Mouse (Mus musculus): Measurements from ENCODE around the gene Ankrd1. TPM values are rescaled to one million over a fixed set of nuclear protein-coding genes. Genes with fewer than 3 reads are reported as not detected.
A peak's percentile ranks its signal among the peaks of the same experiment; 100 is the strongest.

Gene Ankrd1
- polyA plus RNA-seq, 1 experiment from 2014 or later: not detected

GRCm38 (mm10) chr19:36098916-36099315 lies 21.0 kb downstream of the Ankrd1 start:
- Histone ChIP-seq H3K4me2 (no peak overlapping the region), H3K9me3 (no peaks in the 10 kb centered on the region), H3K36me3 (replicated peaks) (peaks cover 75% of the 10 kb centered on the region), H3K9ac (no peak overlapping the region), H3K27ac (no peak overlapping the region), H3K4me3 (replicated peaks) (no peak overlapping the region), H3K27me3 (no peaks in the 10 kb centered on the region), H3K4me1 (no peaks in the 10 kb centered on the region)
- WGBS: 93% methylated on average over 7 of the region's 7 CpGs
- ATAC-seq (ENCODE audit: low FRiP score): no peak

- H3K4me3 ChIP-seq (replicated peaks): no peak overlapping the region
- H3K9ac ChIP-seq: no peak overlapping the region
- H3K4me2 ChIP-seq: no peak overlapping the region
- peaks cover 75% of the 10 kb centered on the region for H3K36me3 ChIP-seq (replicated peaks)
- H3K9me3 ChIP-seq: no peaks in the 10 kb centered on the region
- no peaks in the 10 kb centered on the region for H3K4me1 ChIP-seq
- H3K27ac ChIP-seq: no peak overlapping the region
- no peak for ATAC-seq (ENCODE audit: low FRiP score)
- WGBS: 91% methylated on average over 1 of the region's 1 CpGs
- no peaks in the 10 kb centered on the region for H3K27me3 ChIP-seq
These were observed 21.6 kb downstream of the Ankrd1 start for GRCm38 (mm10) chr19:36098265-36098664.

- Histone ChIP-seq H3K4me1 (no peaks in the 10 kb centered on the region), H3K4me2 (no peak overlapping the region), H3K27ac (no peak overlapping the region), H3K36me3 (replicated peaks) (peaks cover 77% of the 10 kb centered on the region), H3K27me3 (no peaks in the 10 kb centered on the region), H3K9me3 (no peaks in the 10 kb centered on the region), H3K9ac (no peak overlapping the region), H3K4me3 (replicated peaks) (no peak overlapping the region)
- WGBS: 93% methylated on average over 3 of the region's 3 CpGs
- no peak for ATAC-seq (ENCODE audit: low FRiP score)
These were observed 22.7 kb downstream of the Ankrd1 start for GRCm38 (mm10) chr19:36097194-36097593.

GRCm38 (mm10) chr19:36090781-36091180 lies 29.1 kb downstream of the Ankrd1 start:
- Histone ChIP-seq H3K36me3 (replicated peaks) (peaks cover 61% of the 10 kb centered on the region), H3K27ac (no peak overlapping the region), H3K4me2 (no peak overlapping the region), H3K27me3 (no peaks in the 10 kb centered on the region), H3K4me3 (replicated peaks) (no peak overlapping the region), H3K9me3 (no peaks in the 10 kb centered on the region), H3K9ac (no peak overlapping the region), H3K4me1 (no peaks in the 10 kb centered on the region)
- 52% methylated on average over 5 of the region's 5 CpGs for WGBS
- no peak for ATAC-seq (ENCODE audit: low FRiP score)

- H3K27ac ChIP-seq: peak within 1 kb of the TSS; percentile 73
- peak within 1 kb of the TSS; percentile 71 for H3K4me3 ChIP-seq (replicated peaks)
- H3K27me3 ChIP-seq: no peaks in the 10 kb centered on the region
- 1% methylated on average over 34 of the region's 34 CpGs for WGBS
- no peaks in the 10 kb centered on the region for H3K9me3 ChIP-seq
- ATAC-seq (ENCODE audit: low FRiP score): peak; percentile 94
- peaks cover 14% of the 10 kb centered on the region for H3K36me3 ChIP-seq (replicated peaks)
- H3K4me1 ChIP-seq: peaks cover 13% of the 10 kb centered on the region
- peak within 1 kb of the TSS; percentile 79 for H3K4me2 ChIP-seq
- peak within 1 kb of the TSS; percentile 76 for H3K9ac ChIP-seq
These were observed 36.4 kb downstream of the Ankrd1 start, which contains the start of gene Rpp30 for GRCm38 (mm10) chr19:36083262-36084225. Gene Rpp30 (plus strand): TSS chr19:36083716.

GRCm38 (mm10) chr19:36082606-36083261 lies 37.2 kb downstream of the Ankrd1 start:
- peak overlapping the region; percentile 44; the same call in 1 of the 2 replicates for H3K9ac ChIP-seq
- ATAC-seq (ENCODE audit: low FRiP score): peak; percentile 80
- WGBS: 42% methylated on average over 7 of the region's 7 CpGs
- H3K9me3 ChIP-seq: no peaks in the 10 kb centered on the region
- peak overlapping the region; percentile 79 for H3K4me2 ChIP-seq
- peaks cover 13% of the 10 kb centered on the region for H3K4me1 ChIP-seq
- peak overlapping the region; percentile 50; the same call in 1 of the 2 replicates for H3K27ac ChIP-seq
- H3K4me3 ChIP-seq (replicated peaks): peak overlapping the region; percentile 71
- peaks cover 6% of the 10 kb centered on the region; the same call in 1 of the 2 replicates for H3K36me3 ChIP-seq (replicated peaks)
- H3K27me3 ChIP-seq: no peaks in the 10 kb centered on the region

GRCm38 (mm10) chr19:36062801-36063529 lies 56.9 kb downstream of the Ankrd1 start:
- Histone ChIP-seq H3K27ac (no peak overlapping the region), H3K4me3 (replicated peaks) (no peak overlapping the region), H3K36me3 (replicated peaks) (no peaks in the 10 kb centered on the region), H3K27me3 (peaks cover 12% of the 10 kb centered on the region), H3K9me3 (no peaks in the 10 kb centered on the region), H3K4me1 (no peaks in the 10 kb centered on the region), H3K9ac (no peak overlapping the region), H3K4me2 (no peak overlapping the region)
- WGBS: 69% methylated on average over 2 of the region's 2 CpGs
- ATAC-seq (ENCODE audit: low FRiP score): no peak

Other genes with a start within 250 kb of the Ankrd1 start
- gene Htr7, start 62.6 kb downstream of the Ankrd1 start, polyA plus RNA-seq (2016; fragmentation: Nextera tagmentation; extraction: Ambion mirVana): 0.60 and 0.82 TPM in 2 replicates
- gene Rpp30, start 36.4 kb downstream of the Ankrd1 start, polyA plus RNA-seq (2016; fragmentation: Nextera tagmentation; extraction: Ambion mirVana): 108 and 109 TPM in 2 replicates
- gene Pcgf5, start 228.2 kb upstream of the Ankrd1 start, polyA plus RNA-seq (2016; fragmentation: Nextera tagmentation; extraction: Ambion mirVana): 20.0 and 21.3 TPM in 2 replicates